Mouse (Mus musculus) hindbrain, embryonic 14.5 days (tissue): ENCODE measurements around the gene Dnajb5. TPM values are rescaled to one million over a fixed set of nuclear protein-coding genes. Genes with fewer than 3 reads are reported as not detected.
A peak's percentile ranks its signal among the peaks of the same experiment; 100 is the strongest.

ENCODE experiments used
- ATAC-seq: fragments of 200-750 bp; cut with Nextera tagmentation; 2 replicates; pipeline ENCODE4 v1.8.0; 2017; ENCODE audit warnings: moderate number of reproducible peaks, mild to moderate bottlenecking, moderate TSS enrichment, moderate library complexity; ENCODE audit not compliant: low FRiP score
- DNase-seq: peaks from one replicate; pipeline ENCODE4 v3.0.0-alpha.2; 2015; ENCODE audit warnings: low spot score
- H3K27ac ChIP-seq: fragments of 300-500 bp; sonication (generic); 2 replicates; pipeline ENCODE4 v1.5.1; 2014; ENCODE audit warnings: mild to moderate bottlenecking, moderate library complexity
- H3K27me3 ChIP-seq: fragments of 300-500 bp; sonication (generic); 2 replicates; pipeline ENCODE4 v1.6.1; 2014; ENCODE audit warnings: mild to moderate bottlenecking, low read length, mixed read lengths; ENCODE audit not compliant: control insufficient read depth, insufficient read depth
- H3K36me3 ChIP-seq: fragments of 300-500 bp; sonication (generic); replicated peaks from 2 replicates; pipeline ENCODE4 v1.6.1; 2014; ENCODE audit not compliant: control insufficient read depth, insufficient read depth
- H3K4me1 ChIP-seq: fragments of 300-500 bp; sonication (generic); replicated peaks from 2 replicates; pipeline ENCODE4 v1.6.1; 2014; ENCODE audit warnings: antibody characterized with exemption, low read length, mixed read lengths; ENCODE audit not compliant: control insufficient read depth, insufficient read depth
- H3K4me2 ChIP-seq: fragments of 300-500 bp; sonication (generic); replicated peaks from 2 replicates; pipeline ENCODE4 v1.6.1; 2014; ENCODE audit warnings: mild to moderate bottlenecking, moderate library complexity
- H3K4me3 ChIP-seq: fragments of 300-500 bp; sonication (generic); replicated peaks from 2 replicates; pipeline ENCODE4 v1.5.1; 2014; ENCODE audit warnings: mild to moderate bottlenecking, low read length
- H3K9ac ChIP-seq: fragments of 300-500 bp; sonication (generic); 2 replicates; pipeline ENCODE4 v1.6.1; 2014
- H3K9me3 ChIP-seq: fragments of 300-500 bp; sonication (generic); 2 replicates; pipeline ENCODE4 v1.6.1; 2016; ENCODE audit warnings: low read length; ENCODE audit not compliant: control insufficient read depth
- WGBS: fragments of 180-500 bp; shearing (Covaris S2); extraction: QIAGEN DNeasy Blood & Tissue Kit; methylation state at CpG from one replicate; pipeline ENCODE4 v1.1.7; 2014; 5-methylcytosine and 5-hydroxymethylcytosine counted together
- polyA plus RNA-seq: library from polyadenylated mRNA; unstranded; fragments of >200 nt; fragmentation: Nextera tagmentation; extraction: Ambion mirVana; gene quantifications from 2 replicates; pipeline ENCODE4 v1.2.1, GENCODE M21; 2014

The Dnajb5 gene
- polyA plus RNA-seq, 1 experiment from 2014 or later, result 38.5 TPM

DNA sequence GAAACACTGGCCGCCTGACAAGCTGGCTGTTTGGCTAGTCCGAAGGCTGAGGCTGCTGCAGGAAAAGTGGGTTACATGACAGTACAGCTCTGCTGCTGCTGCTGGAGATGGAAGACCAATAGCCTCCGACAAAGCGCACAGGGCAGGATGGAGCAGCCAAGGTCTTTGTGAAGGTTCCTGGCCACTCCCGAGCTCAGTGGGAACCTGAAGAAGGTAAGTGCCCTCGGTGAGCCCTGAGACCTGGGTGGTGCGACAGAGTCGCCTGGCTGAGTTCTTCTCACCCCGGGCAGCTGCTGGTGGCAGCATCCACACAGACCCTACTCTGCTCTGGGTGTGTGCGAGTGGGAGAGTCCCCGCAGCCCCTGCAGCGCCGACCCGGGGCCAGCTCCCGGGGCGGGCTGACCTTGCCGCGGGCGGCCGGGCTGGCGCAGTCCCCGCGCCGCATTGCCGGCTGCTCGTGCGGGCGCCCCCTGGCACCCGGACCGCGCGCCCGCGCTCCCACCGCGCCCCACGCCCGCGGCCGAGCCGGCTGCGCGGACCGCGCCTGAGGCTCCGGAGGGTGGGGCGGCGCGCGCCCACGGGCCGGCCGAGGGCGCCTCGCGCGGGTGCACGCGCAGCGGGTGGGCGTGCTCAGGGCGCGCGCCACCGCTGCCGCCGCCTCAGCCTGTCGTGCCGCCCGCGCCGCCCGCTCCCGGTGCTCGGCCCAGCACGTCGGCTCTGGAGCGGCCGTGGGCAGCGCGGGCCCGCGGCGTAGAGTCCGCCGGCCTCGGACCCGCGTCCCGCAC, 32.8 kb upstream of the Dnajb5 start, which contains the start of gene Phf24:
Gene Phf24 (plus strand): TSS at position 44 of the 785 bp plus-strand sequence.
- DNase-seq (peak; percentile 78), ATAC-seq (peak; percentile 83)
- peak within 1 kb of the TSS; percentile 90 for H3K9ac ChIP-seq
- peak within 1 kb of the TSS; percentile 81 for H3K4me3 ChIP-seq
- peak within 1 kb of the TSS; percentile 90 for H3K4me2 ChIP-seq
- H3K27ac ChIP-seq, result peak within 1 kb of the TSS; percentile 83
- H3K27me3 ChIP-seq, result peaks cover 9% of the 10 kb centered on the region; the same call in 1 of the 2 replicates
- H3K4me1 ChIP-seq, result peaks cover 14% of the 10 kb centered on the region; the same call in 1 of the 2 replicates
- no peaks in the 10 kb centered on the region for H3K9me3 ChIP-seq
- under 1% methylated on average over 48 of the region's 90 CpGs for WGBS
- H3K36me3 ChIP-seq, result no peaks in the 10 kb centered on the region

DNA sequence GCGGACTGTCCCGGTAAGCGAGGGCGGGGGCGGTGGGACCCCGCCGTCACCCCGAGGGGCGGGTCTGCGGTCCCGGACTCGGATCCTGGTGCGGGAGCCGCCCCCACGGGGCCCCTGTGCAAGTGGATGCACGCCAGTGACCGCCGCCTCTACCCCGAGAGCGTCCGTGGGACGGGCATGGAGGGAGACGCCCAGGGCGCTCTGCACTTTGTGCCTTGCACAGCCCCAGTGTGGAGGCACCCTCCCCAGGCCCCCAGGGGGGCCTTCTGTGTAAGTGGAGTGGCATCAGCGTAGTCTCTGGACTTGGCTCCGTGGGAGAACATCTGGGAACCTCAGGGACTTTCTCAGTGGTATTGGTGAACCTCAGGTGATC, 32.2 kb upstream of the Dnajb5 start:
- 2% methylated on average over 20 of the region's 26 CpGs for WGBS
- H3K27me3 ChIP-seq, result peaks cover 9% of the 10 kb centered on the region; the same call in 1 of the 2 replicates
- DNase-seq, result no peak
- no peaks in the 10 kb centered on the region for H3K9me3 ChIP-seq
- peaks cover 14% of the 10 kb centered on the region; the same call in 1 of the 2 replicates for H3K4me1 ChIP-seq
- H3K36me3 ChIP-seq, result no peaks in the 10 kb centered on the region
- H3K27ac ChIP-seq, result peak overlapping the region; percentile 83; the same call in 1 of the 2 replicates
- peak; percentile 70; the same call in 1 of the 2 replicates for ATAC-seq
- H3K9ac ChIP-seq, result peak overlapping the region; percentile 90
- H3K4me3 ChIP-seq, result peak overlapping the region; percentile 81
- peak overlapping the region; percentile 90 for H3K4me2 ChIP-seq

DNA sequence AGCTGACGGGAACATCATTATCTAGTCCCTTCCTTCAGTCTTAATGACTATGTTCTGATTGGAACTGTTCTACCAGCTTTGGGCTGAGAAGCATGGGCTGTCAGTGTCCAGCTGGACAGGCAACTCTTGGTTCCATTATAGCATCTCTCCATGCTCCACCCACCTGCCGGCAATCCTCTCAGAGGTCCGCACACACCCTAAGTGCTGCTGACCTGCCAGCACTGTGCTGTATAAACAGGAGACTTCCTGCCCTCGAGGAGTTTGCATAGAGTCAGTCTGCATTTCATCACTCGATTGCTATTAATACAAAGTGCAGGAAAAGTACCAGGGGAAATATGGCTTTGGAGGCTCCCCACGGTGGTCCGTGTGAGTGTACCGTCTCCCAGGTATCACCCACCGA, 28.9 kb upstream of the Dnajb5 start:
- peaks cover 3% of the 10 kb centered on the region; the same call in 1 of the 2 replicates for H3K27me3 ChIP-seq
- no peak overlapping the region for H3K9ac ChIP-seq
- H3K4me3 ChIP-seq, result no peak overlapping the region
- no peaks in the 10 kb centered on the region; the same call in 1 of the 2 replicates for H3K36me3 ChIP-seq
- H3K27ac ChIP-seq, result no peak overlapping the region
- WGBS, result 87% methylated on average over 9 of the region's 9 CpGs
- DNase-seq, result no peak
- H3K4me1 ChIP-seq, result peaks cover 14% of the 10 kb centered on the region; the same call in 1 of the 2 replicates
- no peak for ATAC-seq
- no peak overlapping the region for H3K4me2 ChIP-seq
- H3K9me3 ChIP-seq, result no peaks in the 10 kb centered on the region

DNA sequence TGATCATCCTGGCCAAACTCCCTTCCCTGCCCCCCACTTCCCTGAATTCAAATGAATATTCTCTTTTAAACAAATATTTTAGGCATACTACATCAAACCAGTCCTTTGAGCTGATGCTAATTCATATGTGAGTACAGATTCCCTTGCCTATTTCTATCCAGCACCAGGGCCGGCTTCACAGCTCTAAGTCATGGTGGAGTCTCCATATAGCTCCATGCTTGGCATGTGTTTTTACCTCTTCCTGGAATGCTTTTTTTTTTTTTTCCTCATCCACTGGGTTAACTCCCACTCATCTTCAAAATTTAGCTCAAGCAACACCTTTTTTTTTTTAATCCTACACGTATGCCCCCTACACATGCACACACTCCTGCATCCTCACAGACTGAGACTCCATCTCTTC, 28.1 kb upstream of the Dnajb5 start:
- Histone ChIP-seq H3K27me3 (no peaks in the 10 kb centered on the region), H3K36me3 (no peaks in the 10 kb centered on the region; the same call in 1 of the 2 replicates), H3K9me3 (no peaks in the 10 kb centered on the region), H3K27ac (no peak overlapping the region), H3K4me1 (peaks cover 14% of the 10 kb centered on the region; the same call in 1 of the 2 replicates), H3K4me2 (no peak overlapping the region), H3K4me3 (no peak overlapping the region), H3K9ac (no peak overlapping the region)
- DNase-seq (no peak), ATAC-seq (no peak)
- 78% methylated on average over 2 of the region's 2 CpGs for WGBS

DNA sequence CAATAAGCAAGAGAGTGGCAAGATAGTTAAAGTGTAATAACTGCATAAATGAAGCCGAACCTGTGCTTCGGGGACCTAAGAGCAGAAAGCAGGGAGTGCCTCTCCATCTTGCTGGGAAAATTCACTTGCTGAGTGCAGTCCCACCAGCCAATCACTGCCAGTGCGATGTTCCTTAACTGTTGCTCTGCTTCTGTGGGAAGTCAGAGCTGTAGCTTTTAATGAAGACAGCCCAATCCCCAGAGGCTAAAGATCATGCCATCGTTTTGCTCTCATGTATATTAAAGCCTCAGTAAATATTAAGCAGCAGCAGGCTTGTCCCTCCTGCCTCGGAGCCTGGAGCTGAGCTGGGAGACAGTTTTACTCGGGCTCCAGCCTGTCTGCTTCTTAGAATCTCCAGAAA, 27.6 kb upstream of the Dnajb5 start:
- no peak overlapping the region for H3K27ac ChIP-seq
- no peak for ATAC-seq
- peak; percentile 41 for DNase-seq

DNA sequence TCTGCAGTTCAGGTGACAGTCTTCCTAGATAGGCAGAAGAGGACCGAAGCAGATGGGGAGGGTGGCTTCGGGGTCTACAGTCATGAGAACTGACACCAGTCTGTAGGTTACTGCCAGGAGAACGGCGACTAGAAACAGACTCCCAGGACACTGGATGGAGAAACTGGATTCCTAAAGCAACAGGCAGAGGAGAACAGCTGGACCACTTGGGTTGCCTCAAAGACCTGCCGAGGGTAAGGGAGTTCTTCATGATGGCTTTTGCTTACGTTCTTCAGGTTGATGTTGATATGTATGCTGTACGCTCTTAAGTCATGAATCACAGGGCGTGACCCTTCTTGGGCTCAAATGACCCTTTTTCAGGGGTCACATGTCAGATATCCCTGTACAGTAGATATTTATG, 27.2 kb upstream of the Dnajb5 start:
- Histone ChIP-seq H3K27ac (no peak overlapping the region), H3K9me3 (no peaks in the 10 kb centered on the region), H3K4me1 (peaks cover 10% of the 10 kb centered on the region; the same call in 1 of the 2 replicates), H3K4me2 (no peak overlapping the region), H3K9ac (no peak overlapping the region), H3K27me3 (no peaks in the 10 kb centered on the region), H3K36me3 (no peaks in the 10 kb centered on the region; the same call in 1 of the 2 replicates), H3K4me3 (no peak overlapping the region)
- ATAC-seq (no peak), DNase-seq (no peak)
- WGBS, result 84% methylated on average over 8 of the region's 8 CpGs

More for the DNA sequence above, 27.6 kb upstream of the Dnajb5 start:
- no peaks in the 10 kb centered on the region; the same call in 1 of the 2 replicates for H3K36me3 ChIP-seq
- no peak overlapping the region for H3K4me3 ChIP-seq
- H3K4me1 ChIP-seq, result peaks cover 14% of the 10 kb centered on the region; the same call in 1 of the 2 replicates
- H3K9me3 ChIP-seq, result no peaks in the 10 kb centered on the region
- H3K9ac ChIP-seq, result no peak overlapping the region
- no peaks in the 10 kb centered on the region for H3K27me3 ChIP-seq
- no peak overlapping the region for H3K4me2 ChIP-seq
- WGBS, result 48% methylated on average over 6 of the region's 6 CpGs

DNA sequence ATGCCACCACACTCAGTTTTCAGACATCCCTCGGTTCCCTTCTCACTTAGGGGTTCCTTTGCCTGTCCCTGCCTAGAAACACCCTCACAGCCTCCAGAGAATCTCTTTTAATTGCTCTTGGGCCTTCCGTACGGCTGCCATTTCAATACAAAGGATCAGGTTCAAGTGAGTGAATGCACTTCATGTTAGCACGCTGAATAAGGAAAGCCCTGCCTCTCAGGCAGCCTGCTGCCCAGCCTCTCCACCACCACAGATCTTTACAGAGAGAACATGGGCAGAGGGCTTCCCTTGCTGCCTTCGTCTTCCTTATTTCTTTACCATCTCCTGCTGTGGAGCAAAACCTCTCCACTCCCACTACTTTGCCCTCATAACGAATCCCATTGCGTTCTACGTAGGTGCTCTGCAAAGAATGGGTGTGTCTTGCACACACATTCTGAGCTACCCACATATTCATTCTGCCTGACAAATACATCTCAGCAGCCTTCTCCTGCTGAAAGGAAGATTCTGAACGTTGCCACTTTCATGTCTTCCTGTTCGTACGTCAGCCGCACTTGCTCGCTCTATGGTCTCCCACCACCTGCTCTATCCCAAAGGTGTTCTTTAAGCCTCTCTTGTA, 25.4 kb upstream of the Dnajb5 start:
- H3K4me1 ChIP-seq, result no peaks in the 10 kb centered on the region

DNA sequence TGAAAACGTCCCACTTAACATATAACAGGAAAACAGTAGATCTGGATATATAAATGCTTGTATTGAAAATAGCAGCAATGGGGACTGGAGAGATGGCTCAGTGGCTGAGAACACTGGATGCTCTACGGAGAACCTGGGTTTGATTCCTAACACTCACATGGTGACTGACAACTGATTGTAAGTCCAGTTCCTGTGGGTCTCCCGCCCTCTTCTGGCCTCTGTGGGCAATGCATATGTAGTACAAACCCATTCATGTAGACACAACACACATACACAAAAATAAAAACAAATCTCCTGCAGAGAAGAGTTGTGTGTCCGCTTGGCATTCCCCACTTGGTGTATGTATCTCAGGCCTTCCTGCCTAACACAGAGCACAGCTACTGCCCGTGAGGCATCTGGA, 21.4 kb upstream of the Dnajb5 start:
- Histone ChIP-seq H3K4me2 (no peak overlapping the region), H3K4me1 (no peaks in the 10 kb centered on the region), H3K27ac (no peak overlapping the region), H3K36me3 (no peaks in the 10 kb centered on the region; the same call in 1 of the 2 replicates), H3K9ac (no peak overlapping the region), H3K9me3 (no peaks in the 10 kb centered on the region), H3K27me3 (no peaks in the 10 kb centered on the region), H3K4me3 (no peak overlapping the region)
- ATAC-seq, result no peak
- 77% methylated on average over 5 of the region's 5 CpGs for WGBS
- no peak for DNase-seq

More for the DNA sequence above, 25.4 kb upstream of the Dnajb5 start:
- whole genome bisulfite sequencing, result 75% methylated on average over 13 of the region's 13 CpGs
- H3K4me3 ChIP-seq, result no peak overlapping the region
- H3K36me3 ChIP-seq, result no peaks in the 10 kb centered on the region; the same call in 1 of the 2 replicates
- no peak overlapping the region for H3K4me2 ChIP-seq
- no peak overlapping the region for H3K27ac ChIP-seq
- no peaks in the 10 kb centered on the region for H3K27me3 ChIP-seq
- no peak overlapping the region for H3K9ac ChIP-seq
- ATAC-seq, result no peak
- no peak for DNase-seq
- H3K9me3 ChIP-seq, result no peaks in the 10 kb centered on the region

DNA sequence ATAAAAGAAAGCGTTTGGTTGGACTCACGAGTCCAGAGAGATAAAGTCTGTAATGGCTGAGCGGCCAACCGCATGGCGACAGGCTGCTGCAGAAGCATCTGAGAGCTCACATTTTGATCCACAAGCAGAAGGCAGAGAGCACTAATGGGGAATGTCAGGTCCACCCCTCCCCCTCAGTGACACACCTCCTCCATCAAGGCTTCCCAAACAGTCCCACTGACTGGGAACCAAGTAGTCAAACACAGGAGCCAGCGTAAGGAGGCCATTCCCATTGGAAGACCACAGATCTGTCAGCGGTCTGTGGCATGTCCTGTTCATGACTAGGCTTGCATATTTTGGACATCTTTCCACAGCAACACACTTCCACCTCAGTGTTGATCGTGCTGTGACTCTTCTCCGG, 20.7 kb upstream of the Dnajb5 start:
- Histone ChIP-seq H3K9ac (no peak overlapping the region), H3K27me3 (no peaks in the 10 kb centered on the region), H3K4me2 (no peak overlapping the region), H3K4me1 (no peaks in the 10 kb centered on the region), H3K4me3 (no peak overlapping the region), H3K27ac (no peak overlapping the region), H3K9me3 (no peaks in the 10 kb centered on the region), H3K36me3 (no peaks in the 10 kb centered on the region)
- WGBS, result 89% methylated on average over 9 of the region's 9 CpGs
- DNase-seq, result no peak
- ATAC-seq, result no peak
